Mouse (Mus musculus) heart, embryonic 15.5 days (tissue): ENCODE data around the gene Cela2a. TPM values are rescaled to one million over a fixed set of nuclear protein-coding genes. Genes with fewer than 3 reads are reported as not detected.

Experiments
- ATAC-seq: fragments of 200-750 bp; cut with Nextera tagmentation; replicated peaks from 2 replicates; pipeline ENCODE4 v1.8.0; 2017; ENCODE audit warnings: low read depth, moderate TSS enrichment; ENCODE audit not compliant: insufficient number of reproducible peaks, insufficient read depth, low FRiP score
- H3K27ac ChIP-seq: fragments of 300-500 bp; sonication (generic); 2 replicates; pipeline ENCODE4 v1.5.1; 2015; ENCODE audit warnings: mild to moderate bottlenecking, inconsistent platforms
- H3K27me3 ChIP-seq: fragments of 300-500 bp; sonication (generic); 2 replicates; pipeline ENCODE4 v1.6.1; 2015; ENCODE audit warnings: inconsistent platforms
- H3K36me3 ChIP-seq: fragments of 300-500 bp; sonication (generic); 2 replicates; pipeline ENCODE4 v1.6.1; 2015; ENCODE audit warnings: mild to moderate bottlenecking, inconsistent platforms
- H3K4me1 ChIP-seq: fragments of 300-500 bp; sonication (generic); replicated peaks from 2 replicates; pipeline ENCODE4 v1.6.1; 2015; ENCODE audit warnings: inconsistent platforms
- H3K4me2 ChIP-seq: fragments of 300-500 bp; sonication (generic); 2 replicates; pipeline ENCODE4 v1.6.1; 2015; ENCODE audit warnings: inconsistent platforms, mild to moderate bottlenecking, moderate library complexity
- H3K4me3 ChIP-seq: fragments of 300-500 bp; sonication (generic); 2 replicates; pipeline ENCODE4 v1.5.1; 2015; ENCODE audit warnings: mild to moderate bottlenecking, inconsistent platforms
- H3K9ac ChIP-seq: fragments of 300-500 bp; sonication (generic); 2 replicates; pipeline ENCODE4 v1.6.1; 2015; ENCODE audit warnings: mild to moderate bottlenecking, inconsistent platforms
- H3K9me3 ChIP-seq: fragments of 300-500 bp; sonication (generic); replicated peaks from 2 replicates; pipeline ENCODE4 v1.6.1; 2016; ENCODE audit warnings: inconsistent platforms
- WGBS: fragments of 180-500 bp; shearing (Covaris S2); methylation state at CpG from one replicate; pipeline ENCODE4 v1.1.7; 2015; ENCODE audit warnings: mixed read lengths; 5-methylcytosine and 5-hydroxymethylcytosine counted together
- polyA plus RNA-seq: library from polyadenylated mRNA; unstranded; fragments of >200 nt; fragmentation: Nextera tagmentation; extraction: Ambion mirVana; gene quantifications from 2 replicates; pipeline ENCODE4 v1.2.1, GENCODE M21; 2015

The Cela2a gene
- polyA plus RNA-seq, 1 experiment from 2014 or later, result 0.35 TPM

DNA sequence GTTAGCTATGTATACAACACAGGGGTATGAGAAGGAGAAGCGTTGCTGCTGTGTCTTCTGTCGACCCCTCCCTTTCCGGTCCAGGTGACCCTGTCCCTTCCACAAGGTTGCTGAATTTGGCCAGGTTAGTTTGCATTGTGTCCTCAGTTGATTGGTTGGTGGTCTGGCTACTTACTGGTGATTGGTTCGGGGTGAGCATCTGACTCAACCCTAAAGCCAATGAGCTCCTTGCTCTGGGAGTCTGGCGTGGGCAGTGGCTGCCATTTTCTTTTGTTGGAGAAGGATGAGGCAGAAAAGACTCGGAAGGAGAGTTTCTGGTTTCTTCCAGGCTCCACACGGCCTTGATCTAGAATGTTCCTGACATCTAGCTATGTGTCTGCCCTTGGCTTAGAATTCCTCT lies 6.6 kb downstream of the Cela2a start:
- H3K27me3 ChIP-seq, result no peaks in the 10 kb centered on the region
- WGBS, result 88% methylated on average over 7 of the region's 7 CpGs
- peaks cover 5% of the 10 kb centered on the region; the same call in 1 of the 2 replicates for H3K36me3 ChIP-seq
- no peaks in the 10 kb centered on the region for H3K9me3 ChIP-seq
- H3K9ac ChIP-seq, result no peak overlapping the region
- H3K27ac ChIP-seq, result no peak overlapping the region
- H3K4me1 ChIP-seq, result peaks cover 8% of the 10 kb centered on the region; the same call in 1 of the 2 replicates
- no peak overlapping the region for H3K4me3 ChIP-seq
- no peak overlapping the region for H3K4me2 ChIP-seq
- no peak for ATAC-seq

DNA sequence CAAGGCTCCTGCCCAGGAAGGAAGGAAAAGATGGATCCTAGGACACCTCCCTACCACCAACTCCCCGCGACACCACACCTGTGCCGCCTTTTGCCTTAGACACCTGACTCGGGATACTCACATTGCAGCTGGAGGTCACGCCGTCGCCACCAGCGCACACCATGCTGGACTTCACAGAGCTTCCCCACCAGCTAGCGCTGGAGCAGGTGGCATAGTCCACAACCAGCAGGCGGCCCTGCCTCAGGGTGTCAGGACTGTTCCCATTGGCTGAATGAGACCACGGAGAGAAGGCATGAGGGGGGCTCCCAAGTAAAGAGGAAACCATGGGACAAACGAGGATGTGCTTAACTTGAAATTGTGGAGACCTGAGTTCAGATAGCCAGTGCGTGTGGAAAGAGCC lies 7.1 kb downstream of the Cela2a start:
- H3K9ac ChIP-seq, result no peak overlapping the region
- H3K27me3 ChIP-seq, result no peaks in the 10 kb centered on the region
- ATAC-seq, result no peak
- 79% methylated on average over 13 of the region's 13 CpGs for WGBS
- H3K36me3 ChIP-seq, result peaks cover 9% of the 10 kb centered on the region; the same call in 1 of the 2 replicates
- H3K9me3 ChIP-seq, result no peaks in the 10 kb centered on the region
- H3K4me1 ChIP-seq, result peaks cover 8% of the 10 kb centered on the region; the same call in 1 of the 2 replicates
- H3K4me3 ChIP-seq, result no peak overlapping the region
- H3K27ac ChIP-seq, result no peak overlapping the region
- H3K4me2 ChIP-seq, result no peak overlapping the region

DNA sequence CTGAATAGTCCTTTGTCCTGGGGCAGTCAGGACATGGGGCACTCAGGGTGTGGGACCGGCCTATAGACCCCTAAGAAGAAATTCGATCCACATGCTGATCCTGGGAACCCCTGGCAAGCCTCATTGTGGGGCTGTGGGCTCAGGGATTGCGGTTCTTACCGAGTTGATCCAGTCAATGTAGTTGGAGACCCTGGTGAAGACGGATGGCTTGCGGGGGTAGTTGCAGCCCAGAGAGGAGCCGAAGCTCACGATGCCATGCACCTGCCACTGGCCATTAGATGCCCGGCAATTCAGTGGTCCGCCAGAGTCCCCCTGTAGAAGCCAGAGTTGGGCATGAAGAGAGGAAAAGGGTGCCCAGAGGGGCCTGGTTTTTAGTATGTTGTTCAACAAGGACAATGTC lies 8.3 kb downstream of the Cela2a start:
- Histone ChIP-seq H3K4me1 (peaks cover 8% of the 10 kb centered on the region; the same call in 1 of the 2 replicates), H3K4me3 (no peak overlapping the region), H3K27ac (no peak overlapping the region), H3K36me3 (peaks cover 21% of the 10 kb centered on the region), H3K27me3 (no peaks in the 10 kb centered on the region), H3K9me3 (no peaks in the 10 kb centered on the region), H3K9ac (no peak overlapping the region), H3K4me2 (no peak overlapping the region)
- ATAC-seq, result no peak
- WGBS, result 79% methylated on average over 10 of the region's 10 CpGs

DNA sequence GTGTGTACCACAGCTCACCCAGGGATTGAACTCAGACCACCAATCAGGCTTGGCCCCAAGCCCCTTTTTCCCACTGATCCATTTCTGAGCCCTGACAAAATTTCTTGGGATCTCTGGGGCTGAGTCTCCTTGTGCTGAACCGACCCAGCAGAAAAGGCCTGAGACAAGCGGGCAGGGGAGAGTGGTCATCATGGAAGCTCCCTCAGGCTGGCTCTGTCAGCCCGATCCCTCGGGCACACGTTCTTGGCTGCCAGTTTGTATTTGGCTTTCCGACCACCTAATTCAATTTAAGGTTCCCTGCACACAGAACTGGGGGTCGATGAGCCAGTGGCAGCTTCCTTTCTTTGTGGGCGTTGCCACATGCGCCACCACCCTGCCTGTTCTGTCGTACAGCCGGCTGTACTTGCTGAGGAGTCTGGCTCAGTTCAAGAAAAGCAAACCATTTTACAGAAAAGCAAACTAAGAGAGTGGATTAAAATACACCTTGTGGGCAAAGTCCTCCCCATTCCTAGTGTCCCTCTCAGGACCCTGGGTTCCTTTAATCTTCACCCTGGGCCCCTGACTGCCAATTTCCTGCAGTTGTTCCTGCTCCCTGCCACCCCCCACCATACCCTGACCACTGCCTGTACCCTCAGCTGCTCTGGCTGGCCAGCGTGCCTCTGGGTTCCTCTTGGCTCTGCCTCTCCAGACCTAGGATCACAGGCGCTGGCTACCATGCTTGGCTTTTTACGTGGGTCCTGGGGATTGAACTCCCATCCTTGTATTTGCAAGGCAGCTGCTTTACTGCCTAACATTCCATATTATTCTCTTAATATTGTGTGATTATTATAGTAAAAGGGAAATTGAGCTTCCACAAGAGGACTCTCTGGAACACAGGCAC lies 8.9 kb downstream of the Cela2a start:
- 73% methylated on average over 14 of the region's 14 CpGs for WGBS
- no peak overlapping the region for H3K4me3 ChIP-seq
- no peaks in the 10 kb centered on the region for H3K9me3 ChIP-seq
- H3K4me1 ChIP-seq, result peaks cover 8% of the 10 kb centered on the region; the same call in 1 of the 2 replicates
- H3K27ac ChIP-seq, result no peak overlapping the region
- no peaks in the 10 kb centered on the region for H3K27me3 ChIP-seq
- H3K4me2 ChIP-seq, result no peak overlapping the region
- H3K9ac ChIP-seq, result no peak overlapping the region
- peaks cover 25% of the 10 kb centered on the region for H3K36me3 ChIP-seq
- no peak for ATAC-seq

DNA sequence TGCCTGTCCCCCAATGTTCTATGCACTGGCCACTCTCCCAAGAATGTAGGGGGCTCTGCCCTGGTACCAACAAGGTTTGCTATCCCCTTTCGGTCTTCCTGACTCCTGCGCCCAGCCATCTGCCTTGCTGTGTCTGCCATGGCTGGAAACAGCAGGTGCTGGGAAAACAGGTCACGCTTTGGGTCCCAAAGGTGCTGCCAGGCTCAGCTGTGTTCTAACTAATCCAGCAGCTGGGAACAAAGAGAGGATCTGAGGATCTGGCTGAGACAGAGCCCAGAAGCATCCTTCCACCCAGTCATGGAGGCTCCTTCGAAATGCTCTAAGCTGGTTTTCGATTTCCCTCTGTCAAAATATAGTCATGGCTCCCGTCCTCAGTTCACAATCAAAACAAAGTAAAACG lies 9.7 kb downstream of the Cela2a start:
- H3K4me1 ChIP-seq, result peaks cover 4% of the 10 kb centered on the region; the same call in 1 of the 2 replicates
- H3K27ac ChIP-seq, result no peak overlapping the region
- H3K36me3 ChIP-seq, result peaks cover 33% of the 10 kb centered on the region
- H3K9ac ChIP-seq, result no peak overlapping the region
- H3K4me2 ChIP-seq, result no peak overlapping the region
- H3K27me3 ChIP-seq, result no peaks in the 10 kb centered on the region
- 87% methylated on average over 7 of the region's 7 CpGs for WGBS
- no peak overlapping the region for H3K4me3 ChIP-seq
- ATAC-seq, result no peak
- no peaks in the 10 kb centered on the region for H3K9me3 ChIP-seq

DNA sequence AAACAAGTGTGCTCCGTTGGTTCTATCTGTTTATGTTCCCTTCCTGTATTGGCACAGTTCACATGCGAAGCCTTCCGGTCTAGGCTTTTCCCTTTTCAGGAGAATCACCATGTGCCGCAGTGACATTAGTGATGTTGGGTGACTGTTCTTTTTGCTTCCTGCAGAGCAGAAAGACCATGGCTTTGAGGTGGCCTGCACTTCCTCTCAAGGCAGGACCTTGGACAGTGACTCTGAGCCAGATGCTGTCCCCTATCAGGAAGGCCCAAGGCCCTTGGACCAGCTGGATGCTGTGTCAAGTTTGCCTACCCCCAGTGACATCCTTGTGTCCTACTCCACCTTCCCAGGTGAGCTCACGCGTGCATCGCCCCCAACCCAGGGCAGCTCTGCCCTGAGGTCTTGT lies 14.6 kb downstream of the Cela2a start:
- Histone ChIP-seq H3K27ac (no peak overlapping the region), H3K4me1 (no peaks in the 10 kb centered on the region), H3K36me3 (peaks cover 80% of the 10 kb centered on the region), H3K9me3 (no peaks in the 10 kb centered on the region), H3K4me2 (no peak overlapping the region), H3K4me3 (no peak overlapping the region), H3K27me3 (no peaks in the 10 kb centered on the region), H3K9ac (no peak overlapping the region)
- 94% methylated on average over 7 of the region's 7 CpGs for WGBS
- ATAC-seq, result no peak

DNA sequence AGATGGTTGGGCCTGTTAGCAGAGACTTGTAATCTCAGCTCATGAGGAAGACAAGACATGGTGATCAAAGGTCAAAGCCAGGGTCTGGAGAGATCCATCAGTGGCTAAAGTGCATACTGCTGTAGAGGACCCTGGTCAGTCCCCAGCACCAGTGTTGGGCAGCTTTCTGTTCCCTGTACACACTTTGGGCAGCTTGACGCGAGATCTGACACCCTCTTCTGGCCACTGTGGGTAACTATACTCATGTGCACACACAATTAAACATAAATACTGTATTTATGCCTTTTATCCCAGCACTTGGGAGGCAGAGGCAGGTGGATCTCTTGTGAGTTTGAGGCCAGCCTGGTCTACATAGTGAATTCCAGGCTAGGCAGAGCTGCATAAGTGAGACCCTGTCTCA lies 15.0 kb downstream of the Cela2a start:
- Histone ChIP-seq H3K27me3 (no peaks in the 10 kb centered on the region), H3K9me3 (no peaks in the 10 kb centered on the region), H3K36me3 (peaks cover 84% of the 10 kb centered on the region), H3K4me1 (no peaks in the 10 kb centered on the region), H3K27ac (no peak overlapping the region), H3K4me3 (no peak overlapping the region), H3K9ac (no peak overlapping the region), H3K4me2 (no peak overlapping the region)
- 97% methylated on average over 2 of the region's 2 CpGs for WGBS
- no peak for ATAC-seq

DNA sequence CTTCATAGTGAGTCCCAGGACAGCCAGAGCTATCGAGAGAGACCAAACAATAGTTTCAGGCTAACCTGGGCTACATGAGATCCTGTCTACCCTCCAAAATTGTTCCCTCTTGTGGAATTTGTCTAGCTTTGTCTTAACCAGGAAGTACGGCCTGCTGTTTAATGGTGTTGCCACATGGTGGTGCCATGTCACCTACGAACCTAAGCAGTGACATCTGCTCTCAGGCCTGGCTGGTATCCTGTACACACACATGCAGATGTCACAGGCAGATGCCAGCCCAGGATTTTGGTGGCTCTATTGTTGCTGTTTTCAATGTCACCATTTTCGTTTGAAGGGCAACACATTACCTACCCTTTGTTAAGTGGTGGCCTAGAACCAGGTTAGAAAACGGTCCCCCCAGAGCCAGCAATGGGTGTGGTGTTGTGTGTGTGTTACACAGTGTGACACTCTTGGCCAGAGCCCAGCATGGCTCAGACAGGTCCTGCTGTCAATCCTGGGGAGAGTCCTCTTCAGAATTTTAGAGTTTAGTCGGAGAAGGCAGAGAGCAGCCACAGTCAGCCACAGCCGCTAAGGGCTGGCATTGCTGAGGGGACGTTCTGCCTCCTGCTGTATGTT lies 16.0 kb downstream of the Cela2a start:
- no peak for ATAC-seq

DNA sequence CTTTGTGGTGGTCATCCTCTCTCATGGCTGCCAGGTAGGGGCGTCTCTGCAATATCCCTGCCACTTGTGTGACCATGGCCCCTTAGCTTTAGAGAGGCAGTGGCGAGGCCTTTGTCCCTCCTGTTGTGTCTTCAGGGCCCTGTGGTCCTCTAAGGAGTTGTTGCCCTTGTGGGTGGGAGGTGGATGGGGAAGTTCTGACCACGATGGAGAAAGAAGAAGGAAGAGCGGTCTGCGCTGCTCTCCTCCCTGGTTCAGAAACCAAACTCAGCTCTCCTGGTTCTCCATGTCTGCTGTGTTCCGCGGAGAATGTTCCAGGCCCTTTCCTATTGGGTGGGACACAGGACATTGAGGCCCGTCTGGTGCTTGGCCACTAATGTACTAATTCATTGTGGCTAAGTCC lies 20.1 kb downstream of the Cela2a start:
- H3K4me1 ChIP-seq, result no peaks in the 10 kb centered on the region
- no peak overlapping the region for H3K4me3 ChIP-seq
- H3K9me3 ChIP-seq, result no peaks in the 10 kb centered on the region
- no peak overlapping the region for H3K27ac ChIP-seq
- 88% methylated on average over 8 of the region's 8 CpGs for WGBS
- no peak overlapping the region for H3K4me2 ChIP-seq
- H3K36me3 ChIP-seq, result peaks cover 76% of the 10 kb centered on the region
- no peaks in the 10 kb centered on the region for H3K27me3 ChIP-seq
- no peak for ATAC-seq
- no peak overlapping the region for H3K9ac ChIP-seq

More for the DNA sequence above, 16.0 kb downstream of the Cela2a start:
- Histone ChIP-seq H3K36me3 (peaks cover 94% of the 10 kb centered on the region), H3K4me2 (no peak overlapping the region), H3K4me3 (no peak overlapping the region), H3K27me3 (no peaks in the 10 kb centered on the region), H3K27ac (no peak overlapping the region), H3K9me3 (no peaks in the 10 kb centered on the region), H3K9ac (no peak overlapping the region), H3K4me1 (no peaks in the 10 kb centered on the region)
- 70% methylated on average over 8 of the region's 8 CpGs for WGBS

DNA sequence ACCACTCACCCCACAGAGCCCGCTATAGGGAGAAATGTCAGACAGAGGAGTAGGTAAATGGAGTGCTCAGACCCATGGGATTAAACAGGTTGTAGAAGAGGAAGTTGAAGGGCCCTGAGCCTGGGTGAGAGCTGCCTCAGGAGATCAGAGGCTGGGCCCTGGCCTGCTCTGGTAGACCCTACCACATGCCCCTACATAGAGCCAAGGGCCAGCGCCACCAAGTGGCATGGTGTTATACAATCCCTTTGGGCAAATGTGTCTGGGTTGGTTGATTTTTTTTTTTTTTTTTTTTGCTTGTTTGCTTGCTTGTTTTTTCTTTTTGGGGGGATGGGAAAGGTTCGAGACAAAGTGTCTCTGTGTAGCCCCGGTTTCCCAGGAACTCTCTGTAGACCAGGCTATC lies 21.9 kb downstream of the Cela2a start:
- H3K4me1 ChIP-seq, result no peaks in the 10 kb centered on the region
- H3K27me3 ChIP-seq, result no peaks in the 10 kb centered on the region
- WGBS, result 82% methylated on average over 4 of the region's 4 CpGs
- 0 out of 2 replicates have a peak, but pooled peaks have one; percentile 10 for ATAC-seq
- no peak overlapping the region for H3K4me3 ChIP-seq
- no peaks in the 10 kb centered on the region for H3K9me3 ChIP-seq
- peaks cover 58% of the 10 kb centered on the region for H3K36me3 ChIP-seq
- no peak overlapping the region for H3K9ac ChIP-seq
- H3K4me2 ChIP-seq, result no peak overlapping the region
- no peak overlapping the region for H3K27ac ChIP-seq

DNA sequence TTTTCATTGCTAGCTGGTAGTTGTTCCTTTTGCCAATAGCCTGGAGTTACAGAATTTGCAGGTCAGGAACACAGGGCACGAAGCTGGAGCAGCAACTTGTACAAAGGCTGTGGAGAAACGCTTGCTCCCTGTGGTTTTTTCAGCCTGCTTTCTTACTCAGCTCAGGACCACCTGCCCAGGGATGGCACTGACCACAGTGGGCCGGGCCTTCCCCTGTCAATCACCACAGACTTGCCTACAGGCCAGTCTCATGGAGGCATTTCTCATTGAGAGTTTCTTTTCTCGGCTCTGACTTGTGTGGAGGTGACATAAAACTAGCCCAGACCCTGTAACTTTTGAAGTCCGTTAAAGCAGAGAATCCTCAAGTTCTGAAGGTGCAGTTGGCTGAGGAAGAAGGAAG lies 28.4 kb downstream of the Cela2a start:
- WGBS, result 87% methylated on average over 5 of the region's 5 CpGs
- H3K36me3 ChIP-seq, result peaks cover 17% of the 10 kb centered on the region; the same call in 1 of the 2 replicates

More for the DNA sequence above, 28.4 kb downstream of the Cela2a start:
- H3K27ac ChIP-seq, result no peak overlapping the region
- no peak overlapping the region for H3K4me3 ChIP-seq
- no peaks in the 10 kb centered on the region for H3K27me3 ChIP-seq
- ATAC-seq, result no peak
- H3K4me2 ChIP-seq, result no peak overlapping the region
- H3K4me1 ChIP-seq, result peaks cover 10% of the 10 kb centered on the region
- no peak overlapping the region for H3K9ac ChIP-seq
- no peaks in the 10 kb centered on the region for H3K9me3 ChIP-seq
